Mouse (Mus musculus) embryo, embryonic 9.5 days (tissue): Measurements from ENCODE around the gene Slc39a3.
"Not testable (repeated sequence)": the region's sequence is repeated elsewhere in the genome, so short reads cannot be mapped to it uniquely, and the experiment has no call there.

Experiments
- DNase-seq: peaks from one replicate; pipeline ENCODE4 v3.0.0-alpha.2; 2017; ENCODE audit errors: extremely low spot score

Gene Slc39a3

GRCm38 (mm10) chr10:81045246-81045645 is 8.0 kb upstream of the Slc39a3 start:
- not testable (repeated sequence) for DNase-seq

GRCm38 (mm10) chr10:81041458-81042175 is 4.4 kb upstream of the Slc39a3 start:
- peak; percentile 66 for DNase-seq

- no peak for DNase-seq
Observed at GRCm38 (mm10) chr10:81036251-81036650, 975 bp downstream of the Slc39a3 start.

GRCm38 (mm10) chr10:81033586-81033985 is 3.6 kb downstream of the Slc39a3 start:
- no peak for DNase-seq

- DNase-seq: no peak
Observed at GRCm38 (mm10) chr10:81029031-81029430, 8.2 kb downstream of the Slc39a3 start.

GRCm38 (mm10) chr10:81028219-81028618 is 9.0 kb downstream of the Slc39a3 start:
- no peak for DNase-seq

- no peak for DNase-seq
Observed at GRCm38 (mm10) chr10:81027331-81027730, 9.9 kb downstream of the Slc39a3 start.

- DNase-seq: no peak
Observed at GRCm38 (mm10) chr10:81026857-81027256, 10.4 kb downstream of the Slc39a3 start.

- DNase-seq: no peak
Observed at GRCm38 (mm10) chr10:81025639-81026275, 11.5 kb downstream of the Slc39a3 start, which contains the start of gene Diras1. Gene Diras1 (minus strand): TSS chr10:81025662.

- no peak for DNase-seq
Observed at GRCm38 (mm10) chr10:81025047-81025621, 12.1 kb downstream of the Slc39a3 start.

- no peak for DNase-seq
Observed at GRCm38 (mm10) chr10:81024346-81024937, 12.8 kb downstream of the Slc39a3 start.

GRCm38 (mm10) chr10:81022744-81023143 is 14.5 kb downstream of the Slc39a3 start:
- DNase-seq: no peak

GRCm38 (mm10) chr10:81021547-81022110 is 15.6 kb downstream of the Slc39a3 start:
- DNase-seq: no peak

- DNase-seq: no peak
Observed at GRCm38 (mm10) chr10:81020207-81020606, 17.0 kb downstream of the Slc39a3 start.

- DNase-seq: no peak
Observed at GRCm38 (mm10) chr10:81019687-81020086, 17.5 kb downstream of the Slc39a3 start.

- DNase-seq: peak; percentile 44
Observed at GRCm38 (mm10) chr10:81018326-81018725, 18.9 kb downstream of the Slc39a3 start.

- DNase-seq: peak; percentile 67
Observed at GRCm38 (mm10) chr10:81016645-81017044, 20.6 kb downstream of the Slc39a3 start.

GRCm38 (mm10) chr10:81015666-81016065 is 21.6 kb downstream of the Slc39a3 start:
- DNase-seq: no peak

- DNase-seq: peak; percentile 99
Observed at GRCm38 (mm10) chr10:81014393-81015384, 22.5 kb downstream of the Slc39a3 start, which contains the start of gene Gng7. Gene Gng7 (minus strand): TSS chr10:81014945.

- DNase-seq: no peak
Observed at GRCm38 (mm10) chr10:81010851-81011250, 26.4 kb downstream of the Slc39a3 start.

GRCm38 (mm10) chr10:81007240-81007639 is 30.0 kb downstream of the Slc39a3 start:
- no peak for DNase-seq
